Mouse (Mus musculus): ENCODE results near the gene Afp.

The Afp gene

GRCm38 (mm10) chr5:90509828-90510592 lies 19.5 kb downstream of the Afp start:
- DNase-seq: no peak

GRCm38 (mm10) chr5:90512288-90512955 lies 21.9 kb downstream of the Afp start:
- DNase-seq: peak; percentile 46

- no peak for DNase-seq
These were observed 25.0 kb downstream of the Afp start for GRCm38 (mm10) chr5:90515561-90515960.

GRCm38 (mm10) chr5:90518356-90519100 lies 28.0 kb downstream of the Afp start, which contains the start of gene Afm:
TSS of gene Afm (plus strand) at chr5:90518932.
- DNase-seq: peak; percentile 58

GRCm38 (mm10) chr5:90551191-90551590 lies 60.7 kb downstream of the Afp start:
- DNase-seq: no peak

GRCm38 (mm10) chr5:90556052-90556451 lies 65.5 kb downstream of the Afp start:
- DNase-seq: no peak
